Mouse (Mus musculus) G1E (cell line): Measurements from ENCODE around the gene Btbd11.

Source experiments
- CTCF ChIP-seq: IDR thresholded peaks from 2 replicates; pipeline ENCODE4 v1.5.1; 2012; ENCODE audit warnings: low read depth, low read length, inconsistent platforms, mixed read lengths
- GATA1 ChIP-seq: IDR thresholded peaks from 2 replicates; pipeline ENCODE4 v1.6.1; 2012; ENCODE audit warnings: borderline replicate concordance, low read length, inconsistent platforms, mixed read lengths

GRCm38 (mm10) chr10:85608550-85609278, 222.1 kb downstream of the Btbd11 start:
- no peak for TF ChIP-seq CTCF
- TF ChIP-seq GATA1, result no peak
